Mouse (Mus musculus) heart, adult 2 months (tissue): ENCODE data around the gene Dcst2.

Experiments used
- CTCF ChIP-seq: fragments of 200-600 bp; IDR thresholded peaks from 2 replicates; pipeline ENCODE4 v1.8.1; 2022; ENCODE audit warnings: antibody characterized with exemption, mild to moderate bottlenecking, moderate library complexity
- EP300 ChIP-seq: fragments of 200-500 bp; IDR thresholded peaks from 2 replicates; pipeline ENCODE4 v1.6.1; 2011; ENCODE audit warnings: low read depth, low read length, control low read depth; ENCODE audit not compliant: insufficient read depth
- POLR2A ChIP-seq: fragments of 200-500 bp; IDR thresholded peaks from 2 replicates; pipeline ENCODE4 v1.6.1; 2011; ENCODE audit warnings: mild to moderate bottlenecking, low read depth, low read length, control low read depth; ENCODE audit not compliant: insufficient read depth

DNA sequence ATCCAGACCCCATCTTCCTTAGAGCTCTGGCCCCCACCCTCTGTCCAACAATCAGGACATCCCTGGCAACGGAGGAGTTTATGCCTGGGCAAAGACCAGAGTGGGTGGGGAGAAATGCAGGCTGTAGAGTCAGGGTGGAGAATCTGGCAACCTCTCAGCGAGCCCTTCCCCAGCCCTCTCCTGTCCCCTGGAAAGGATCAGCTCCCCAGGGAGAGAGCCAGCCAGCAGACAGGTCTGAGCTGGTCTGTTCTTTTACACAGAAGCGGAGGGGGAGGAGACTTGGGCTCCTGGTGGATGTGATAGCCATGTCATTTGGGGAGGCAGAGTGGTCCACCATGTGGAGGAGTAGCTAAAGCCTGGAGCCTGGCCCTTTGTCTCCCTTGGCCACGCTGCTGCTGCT, 33.2 kb upstream of the Dcst2 start:
- TF ChIP-seq CTCF (no peak), POLR2A (no peak), EP300 (no peak)
